Mouse (Mus musculus) olfactory bulb, adult 2 months (tissue): ENCODE data around the gene Rprd2.

Experiments used
- CTCF ChIP-seq: fragments of 200-500 bp; IDR thresholded peaks from 2 replicates; pipeline ENCODE4 v1.5.1; 2012; ENCODE audit warnings: low read depth, mild to moderate bottlenecking, low read length, moderate library complexity; ENCODE audit not compliant: insufficient read depth
- POLR2A ChIP-seq: fragments of 200-500 bp; IDR thresholded peaks from 2 replicates; pipeline ENCODE4 v1.6.1; 2012; ENCODE audit warnings: mild to moderate bottlenecking, low read depth, low read length, moderate library complexity; ENCODE audit not compliant: insufficient read depth

GRCm38 (mm10) chr3:95756808-95757207, 61.9 kb downstream of the Rprd2 start:
- TF ChIP-seq CTCF, result no peak
- TF ChIP-seq POLR2A, result no peak
